Mouse (Mus musculus) R1 (cell line): ENCODE measurements around the gene Slc44a4.
A peak's percentile ranks its signal among the peaks of the same experiment; 100 is the strongest.
"Not testable (repeated sequence)": the region's sequence is repeated elsewhere in the genome, so short reads cannot be mapped to it uniquely, and the experiment has no call there.

ENCODE experiments used
- DNase-seq: peaks from one replicate; pipeline ENCODE4 v3.0.0-alpha.2; 2018; ENCODE audit warnings: low read depth, low spot score

Gene Slc44a4

GRCm38 (mm10) chr17:34960702-34961493 is 46.6 kb downstream of the Slc44a4 start:
- DNase-seq = no peak

DNA sequence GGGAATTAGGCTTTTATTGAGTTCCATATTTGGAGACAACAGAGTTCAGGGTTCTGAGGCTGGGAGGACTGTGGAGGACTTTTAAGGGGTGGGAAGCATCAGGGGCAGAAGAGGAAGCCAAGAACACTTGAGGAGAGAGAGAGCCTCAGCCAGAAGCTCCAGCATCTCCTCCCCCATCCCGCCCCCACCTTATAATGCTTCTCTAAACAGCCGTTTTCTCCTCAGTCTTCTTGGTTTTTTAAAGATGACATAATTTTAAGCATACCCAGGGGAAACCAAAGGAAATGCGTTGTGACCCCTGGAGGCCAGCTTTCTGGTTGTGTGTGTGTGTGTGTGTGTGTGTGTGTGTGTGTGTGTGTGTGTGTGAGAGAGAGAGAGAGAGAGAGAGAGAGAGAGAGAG is 47.9 kb downstream of the Slc44a4 start:
- DNase-seq = no peak

DNA sequence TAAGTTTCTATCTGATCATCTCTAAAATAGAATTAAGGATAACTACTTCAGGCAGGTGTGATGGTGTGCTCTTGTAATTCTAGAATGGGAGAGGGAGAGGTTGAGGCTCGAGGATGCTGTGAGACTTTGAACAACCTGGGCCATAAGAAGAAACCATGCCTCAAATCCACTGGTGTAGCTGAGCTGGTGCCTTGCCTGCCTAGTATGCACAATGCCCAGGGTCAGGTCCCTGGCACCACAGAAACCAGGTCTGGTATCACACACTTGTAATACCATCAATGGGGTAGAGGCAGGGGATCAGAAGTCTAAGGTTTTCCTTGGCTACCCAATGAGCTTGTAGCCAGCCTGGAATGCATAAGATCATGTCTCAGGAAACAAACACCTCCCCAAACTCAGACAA is 48.6 kb downstream of the Slc44a4 start:
- DNase-seq = no peak

DNA sequence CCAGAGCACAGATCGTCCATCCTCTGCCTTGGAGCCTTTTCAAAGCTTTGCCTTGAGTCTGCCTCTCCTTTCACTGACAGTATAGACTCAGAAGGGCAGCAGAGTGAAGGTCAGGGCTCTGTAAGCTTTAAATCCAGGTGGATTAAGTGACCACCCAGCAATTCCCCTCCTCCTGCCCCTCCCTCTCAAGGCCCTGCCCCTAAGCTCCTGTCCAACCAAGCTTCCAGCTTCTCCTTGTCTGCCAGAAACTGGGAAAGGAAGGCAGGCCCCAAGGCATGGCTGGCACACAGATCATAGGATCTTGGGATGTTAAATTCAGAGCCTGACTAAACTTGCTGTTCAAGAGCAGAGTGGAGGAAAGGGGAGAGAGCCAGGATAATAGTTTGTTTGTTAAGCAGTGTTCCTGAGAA is 50.4 kb downstream of the Slc44a4 start:
- DNase-seq = peak; percentile 56

DNA sequence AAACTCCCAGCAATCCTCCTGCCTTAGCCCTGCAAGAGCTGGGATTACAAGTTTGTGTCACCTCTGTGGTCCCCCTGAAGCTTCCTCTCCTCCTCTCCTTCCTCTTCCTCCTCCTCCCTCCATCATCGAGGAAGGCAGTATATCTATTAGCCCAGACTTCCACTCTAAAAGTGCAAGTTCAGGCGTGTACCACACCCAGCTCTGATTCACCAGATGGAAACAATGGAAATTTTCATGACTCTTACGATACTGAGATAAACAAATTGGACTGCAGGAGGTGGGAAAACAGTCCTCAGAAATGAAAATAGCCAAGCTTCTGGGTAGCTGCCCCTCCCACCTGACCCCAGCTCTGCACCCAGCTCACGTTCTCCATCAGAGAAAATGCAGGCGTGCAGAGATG is 51.4 kb downstream of the Slc44a4 start:
- no peak for DNase-seq

GRCm38 (mm10) chr17:34969822-34970221 is 55.6 kb downstream of the Slc44a4 start, which contains the start of gene Gm20481:
Gene Gm20481 (plus strand): TSS chr17:34969912.
- DNase-seq = not testable (repeated sequence)

DNA sequence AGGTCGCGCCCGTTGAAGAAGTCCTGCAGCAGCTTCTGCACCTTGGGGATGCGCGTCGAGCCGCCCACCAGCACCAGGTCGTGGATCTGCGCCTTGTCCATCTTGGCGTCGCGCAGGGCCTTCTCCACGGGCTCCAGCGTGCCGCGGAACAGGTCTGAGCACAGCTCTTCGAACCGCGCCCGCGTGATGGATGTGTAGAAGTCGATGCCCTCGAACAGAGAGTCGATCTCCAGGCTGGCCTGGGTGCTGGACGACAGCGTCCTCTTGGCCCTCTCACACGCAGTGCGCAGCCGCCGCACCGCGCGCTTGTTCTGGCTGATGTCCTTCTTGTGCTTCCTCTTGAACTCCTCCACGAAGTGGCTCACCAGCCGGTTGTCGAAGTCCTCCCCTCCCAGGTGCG is 56.6 kb downstream of the Slc44a4 start:
- DNase-seq = not testable (repeated sequence)

DNA sequence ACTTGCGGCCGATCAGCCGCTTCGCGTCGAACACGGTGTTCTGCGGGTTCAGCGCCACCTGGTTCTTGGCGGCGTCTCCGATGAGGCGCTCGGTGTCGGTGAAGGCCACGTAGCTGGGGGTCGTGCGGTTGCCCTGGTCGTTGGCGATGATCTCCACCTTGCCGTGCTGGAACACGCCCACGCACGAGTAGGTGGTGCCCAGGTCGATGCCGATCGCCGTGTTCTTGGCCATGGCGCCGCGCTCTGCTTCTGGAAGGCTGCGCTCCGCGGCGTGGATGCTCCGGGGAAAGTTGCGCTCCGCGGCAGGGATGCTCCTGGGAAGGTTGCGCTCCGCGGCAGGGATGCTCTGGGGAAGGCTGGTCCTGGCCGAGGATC is 57.4 kb downstream of the Slc44a4 start:
- not testable (repeated sequence) for DNase-seq

GRCm38 (mm10) chr17:34972069-34972749 is 57.9 kb downstream of the Slc44a4 start, which contains the start of the genes Hspa1a and Hspa1l:
Gene Hspa1a (minus strand): TSS chr17:34972156.
Gene Hspa1l (plus strand): TSS chr17:34972703.
- DNase-seq = peak; percentile 94

- no peak for DNase-seq
Observed at GRCm38 (mm10) chr17:34975581-34976492, 61.6 kb downstream of the Slc44a4 start.

- no peak for DNase-seq
Observed at GRCm38 (mm10) chr17:34977000-34977399, 62.7 kb downstream of the Slc44a4 start.

DNA sequence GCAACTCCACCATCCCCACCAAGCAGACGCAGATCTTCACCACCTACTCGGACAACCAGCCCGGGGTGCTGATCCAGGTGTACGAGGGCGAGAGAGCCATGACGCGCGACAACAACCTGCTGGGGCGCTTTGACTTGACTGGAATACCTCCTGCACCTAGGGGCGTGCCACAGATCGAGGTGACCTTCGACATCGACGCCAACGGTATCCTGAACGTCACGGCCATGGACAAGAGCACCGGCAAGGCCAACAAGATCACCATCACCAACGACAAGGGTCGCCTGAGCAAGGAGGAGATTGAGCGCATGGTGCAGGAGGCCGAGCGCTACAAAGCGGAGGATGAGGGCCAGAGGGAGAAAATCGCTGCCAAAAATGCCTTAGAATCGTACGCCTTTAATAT is 64.0 kb downstream of the Slc44a4 start:
- DNase-seq = no peak

GRCm38 (mm10) chr17:34979631-34980030 is 65.4 kb downstream of the Slc44a4 start:
- DNase-seq = no peak
